Comparison of ENCODE assay signal across 9 mouse cellular contexts in the genomic region with DNA sequence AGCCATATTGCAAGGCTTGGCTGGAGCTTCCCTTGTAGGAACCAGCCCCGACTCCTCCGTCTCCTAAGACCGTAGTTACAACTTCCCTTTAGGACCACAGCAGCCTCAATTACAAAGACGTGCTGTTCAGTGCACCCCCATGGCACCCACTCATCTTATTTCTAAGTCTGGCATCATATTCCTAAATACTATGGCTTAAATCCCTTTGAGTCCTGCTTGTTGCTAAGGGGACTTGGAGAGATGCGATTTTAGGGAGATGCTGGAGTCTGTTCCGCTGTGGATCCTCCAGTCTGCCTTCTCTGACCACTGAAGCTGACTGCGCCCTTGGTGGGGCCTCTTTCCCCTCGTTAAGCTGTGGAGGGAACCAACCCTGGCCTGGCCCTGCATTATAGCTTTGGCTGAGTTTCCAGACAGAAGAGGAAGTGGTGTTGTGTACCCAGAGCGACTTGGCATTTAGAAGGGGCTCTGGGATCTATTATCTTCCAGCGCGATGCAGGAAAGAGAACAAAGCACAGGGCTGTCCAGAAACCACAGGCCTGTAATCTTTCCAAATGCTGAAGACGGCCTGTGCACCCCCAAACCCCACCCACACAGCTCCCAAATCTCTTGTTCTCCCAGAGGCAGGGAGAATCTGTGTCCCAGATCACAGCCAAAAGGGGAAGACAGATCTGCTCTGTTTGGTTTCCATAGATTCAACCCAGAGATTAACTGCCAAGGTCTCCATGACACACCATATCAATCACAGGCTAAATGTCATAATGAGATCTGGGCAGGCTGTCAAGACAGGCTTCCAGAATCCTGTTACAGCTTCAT. TPM values are rescaled to one million over a fixed set of nuclear protein-coding genes. Genes with fewer than 3 reads are reported as not detected.
DNase-seq lines count a peak whose midpoint lies in the region; ATAC-seq and TF ChIP-seq lines count a peak whose summit lies in the region.
"Had no signal": no experiment of that assay in that cellular context is flagged by ENCODE, and none has a peak within 500 bp of the region (broad histone marks: within the 10 kb centered on the region; RNA-seq: fewer than 3 reads in every experiment).

No protein-coding gene starts in this region.

- H3K27me3 ChIP-seq in intestine, embryonic 14.5 days (replicated peaks; ENCODE audit: control insufficient read depth, insufficient read depth, low read length) = no peaks in the 10 kb centered on the region
- no peaks in the 10 kb centered on the region for H3K27me3 ChIP-seq in intestine, postnatal 0 days (replicated peaks; ENCODE audit: control insufficient read depth, insufficient read depth, low read length)
- H3K27me3 ChIP-seq in embryonic facial prominence, embryonic 12.5 days = no peaks in the 10 kb centered on the region
- no peaks in the 10 kb centered on the region for H3K27me3 ChIP-seq in heart, embryonic 12.5 days (replicated peaks)
- no peaks in the 10 kb centered on the region for H3K27me3 ChIP-seq in stomach, embryonic 14.5 days (ENCODE audit: control insufficient read depth, insufficient read depth, low read length)

- ATAC-seq in intestine, embryonic 14.5 days (replicated peaks; ENCODE audit: low FRiP score, low TSS enrichment, low read depth) = no peak; the same call in 1 of the 2 replicates
- no peak for ATAC-seq in intestine, postnatal 0 days
- ATAC-seq in embryonic facial prominence, embryonic 12.5 days (ENCODE audit: insufficient number of reproducible peaks, insufficient read depth, low FRiP score, low TSS enrichment) = peak; percentile 56; the same call in 1 of the 2 replicates
- ATAC-seq in heart, embryonic 12.5 days (ENCODE audit: insufficient number of reproducible peaks, low FRiP score) = peak; percentile 47
- no peak; the same call in 1 of the 2 replicates for ATAC-seq in stomach, embryonic 14.5 days (ENCODE audit: insufficient number of reproducible peaks, insufficient read depth, low FRiP score, low read depth)

- 0 out of 2 replicates have a peak overlapping the region, but pooled peaks have one; percentile 23 for H3K27ac ChIP-seq in intestine, embryonic 14.5 days (ENCODE audit: low read depth)
- H3K27ac ChIP-seq in intestine, postnatal 0 days (ENCODE audit: low read depth, low read length) = no peak overlapping the region
- peak overlapping the region; percentile 83 for H3K27ac ChIP-seq in embryonic facial prominence, embryonic 12.5 days
- H3K27ac ChIP-seq in heart, embryonic 12.5 days (ENCODE audit: poor library complexity, severe bottlenecking) = peak overlapping the region; percentile 63
- peak overlapping the region; percentile 24; the same call in 1 of the 2 replicates for H3K27ac ChIP-seq in stomach, embryonic 14.5 days (ENCODE audit: low read length)
- H3K27ac ChIP-seq: kidney, postnatal 0 days had no signal

- peaks cover 8% of the 10 kb centered on the region; the same call in 1 of the 2 replicates for H3K4me1 ChIP-seq in intestine, embryonic 14.5 days (replicated peaks; ENCODE audit: control insufficient read depth, insufficient read depth, low read length)
- H3K4me1 ChIP-seq in intestine, postnatal 0 days (replicated peaks; ENCODE audit: control insufficient read depth, insufficient read depth, low read length) = no peaks in the 10 kb centered on the region
- H3K4me1 ChIP-seq in embryonic facial prominence, embryonic 12.5 days = peaks cover 29% of the 10 kb centered on the region
- H3K4me1 ChIP-seq in heart, embryonic 12.5 days (replicated peaks) = peaks cover 42% of the 10 kb centered on the region
- H3K4me1 ChIP-seq in stomach, embryonic 14.5 days (ENCODE audit: control insufficient read depth, insufficient read depth, low read length) = no peaks in the 10 kb centered on the region

- no peak overlapping the region for H3K4me2 ChIP-seq in intestine, embryonic 14.5 days (ENCODE audit: low read length)
- H3K4me2 ChIP-seq in intestine, postnatal 0 days (replicated peaks; ENCODE audit: low read depth) = no peak overlapping the region
- H3K4me2 ChIP-seq in embryonic facial prominence, embryonic 12.5 days (replicated peaks) = no peak overlapping the region
- no peak overlapping the region for H3K4me2 ChIP-seq in heart, embryonic 12.5 days
- no peak overlapping the region for H3K4me2 ChIP-seq in stomach, embryonic 14.5 days (replicated peaks; ENCODE audit: low read depth, low read length)

- no peak overlapping the region for H3K9ac ChIP-seq in intestine, embryonic 14.5 days (ENCODE audit: low read length)
- no peak overlapping the region for H3K9ac ChIP-seq in intestine, postnatal 0 days (ENCODE audit: low read depth, low read length)
- H3K9ac ChIP-seq in embryonic facial prominence, embryonic 12.5 days = no peak overlapping the region
- H3K9ac ChIP-seq in heart, embryonic 12.5 days = no peak overlapping the region
- no peak overlapping the region for H3K9ac ChIP-seq in stomach, embryonic 14.5 days (replicated peaks; ENCODE audit: low read depth, low read length)

- DNase-seq in intestine, embryonic 14.5 days (ENCODE audit: low spot score) = no peak
- peak; percentile 31 to 32 for DNase-seq in layer of hippocampus, postnatal 25 days (ENCODE audit: extremely low spot score in 1 of 2, low spot score in 1 of 2)
- DNase-seq in lung, postnatal 25 days (ENCODE audit: low spot score) = peak; percentile 69
- DNase-seq in thymus, postnatal 36 days = no peak

- 52% methylated on average over 12 of the region's 12 CpGs for WGBS in intestine, embryonic 14.5 days
- WGBS in intestine, postnatal 0 days = 58% methylated on average over 12 of the region's 12 CpGs
- 37% methylated on average over 12 of the region's 12 CpGs for WGBS in embryonic facial prominence, embryonic 12.5 days
- WGBS in heart, embryonic 12.5 days = 46% methylated on average over 12 of the region's 12 CpGs
- 54% methylated on average over 12 of the region's 12 CpGs for WGBS in stomach, embryonic 14.5 days

- H3K36me3 ChIP-seq in intestine, embryonic 14.5 days (ENCODE audit: control insufficient read depth, insufficient read depth, low read length) = no peaks in the 10 kb centered on the region
- no peaks in the 10 kb centered on the region for H3K36me3 ChIP-seq in intestine, postnatal 0 days (ENCODE audit: control insufficient read depth, insufficient read depth)
- no peaks in the 10 kb centered on the region for H3K36me3 ChIP-seq in embryonic facial prominence, embryonic 12.5 days
- no peaks in the 10 kb centered on the region for H3K36me3 ChIP-seq in heart, embryonic 12.5 days
- H3K36me3 ChIP-seq in stomach, embryonic 14.5 days (ENCODE audit: control insufficient read depth, insufficient read depth, low read length) = no peaks in the 10 kb centered on the region

- H3K4me3 ChIP-seq in intestine, embryonic 14.5 days (ENCODE audit: low read depth, low read length) = no peak overlapping the region
- H3K4me3 ChIP-seq in intestine, postnatal 0 days (ENCODE audit: low read depth, low read length) = no peak overlapping the region
- H3K4me3 ChIP-seq in embryonic facial prominence, embryonic 12.5 days = no peak overlapping the region
- H3K4me3 ChIP-seq in heart, embryonic 12.5 days = no peak overlapping the region
- no peak overlapping the region for H3K4me3 ChIP-seq in stomach, embryonic 14.5 days (ENCODE audit: low read depth, low read length)

- no peaks in the 10 kb centered on the region for H3K9me3 ChIP-seq in intestine, embryonic 14.5 days (ENCODE audit: control insufficient read depth, low read length)
- H3K9me3 ChIP-seq in intestine, postnatal 0 days (ENCODE audit: control insufficient read depth) = no peaks in the 10 kb centered on the region
- no peaks in the 10 kb centered on the region; the same call in 1 of the 2 replicates for H3K9me3 ChIP-seq in embryonic facial prominence, embryonic 12.5 days
- no peaks in the 10 kb centered on the region for H3K9me3 ChIP-seq in heart, embryonic 12.5 days (replicated peaks)
- H3K9me3 ChIP-seq in stomach, embryonic 14.5 days (ENCODE audit: control insufficient read depth, low read depth, low read length) = no peaks in the 10 kb centered on the region

- TF ChIP-seq CTCF in intestine, postnatal 0 days (IDR thresholded peaks at IDR 0.05; ENCODE audit: low read depth) = no peak

RNA-seq across cellular contexts. Expression of a gene that starts 7.4 kb away (rescaled TPM):
- not detected in 2 replicates for polyA plus RNA-seq in intestine, embryonic 14.5 days (2014; fragmentation: Nextera tagmentation; extraction: Ambion mirVana)
- not detected in 2 replicates for polyA plus RNA-seq in intestine, postnatal 0 days (2015; fragmentation: Nextera tagmentation; extraction: Ambion mirVana)
- 0.39 and 0.47 TPM in 2 replicates for polyA plus RNA-seq in embryonic facial prominence, embryonic 12.5 days (2016; fragmentation: Nextera tagmentation; extraction: Ambion mirVana)
- 0.17 and 0.23 TPM in 2 replicates for polyA plus RNA-seq in heart, embryonic 12.5 days (2016; fragmentation: Nextera tagmentation; extraction: Ambion mirVana)
- 1 to 10 TPM in 1 of 2 experiments, under 1 TPM in 1; 0.39 to 1.2 TPM for total RNA-seq in layer of hippocampus, postnatal 25 days (2021)
- polyA plus RNA-seq in stomach, embryonic 14.5 days (2014; fragmentation: Nextera tagmentation; extraction: Ambion mirVana) = not detected in 2 replicates
- polyA plus RNA-seq: kidney, postnatal 0 days had no signal

RNA-seq across cellular contexts. Expression of a gene that starts 43.4 kb away (rescaled TPM):
- polyA plus RNA-seq in intestine, embryonic 14.5 days (2014; fragmentation: Nextera tagmentation; extraction: Ambion mirVana) = 9.1 and 10.6 TPM in 2 replicates
- polyA plus RNA-seq in intestine, postnatal 0 days (2015; fragmentation: Nextera tagmentation; extraction: Ambion mirVana) = 16.3 and 16.4 TPM in 2 replicates
- polyA plus RNA-seq in embryonic facial prominence, embryonic 12.5 days (2016; fragmentation: Nextera tagmentation; extraction: Ambion mirVana) = 12.8 and 13.8 TPM in 2 replicates
- polyA plus RNA-seq in heart, embryonic 12.5 days (2016; fragmentation: Nextera tagmentation; extraction: Ambion mirVana) = 11.6 and 11.7 TPM in 2 replicates
- total RNA-seq in layer of hippocampus, postnatal 25 days (2021) = 10 to 100 TPM; 77.5 to 83.4 TPM
- 13.8 and 15.0 TPM in 2 replicates for polyA plus RNA-seq in stomach, embryonic 14.5 days (2014; fragmentation: Nextera tagmentation; extraction: Ambion mirVana)

RNA-seq across cellular contexts. Expression of a gene that starts 44.0 kb away (rescaled TPM):
- polyA plus RNA-seq in intestine, embryonic 14.5 days (2014; fragmentation: Nextera tagmentation; extraction: Ambion mirVana) = not detected in 2 replicates
- polyA plus RNA-seq in intestine, postnatal 0 days (2015; fragmentation: Nextera tagmentation; extraction: Ambion mirVana) = 0.16 and 0.17 TPM in 2 replicates
- polyA plus RNA-seq in embryonic facial prominence, embryonic 12.5 days (2016; fragmentation: Nextera tagmentation; extraction: Ambion mirVana) = not detected in 2 replicates
- polyA plus RNA-seq in heart, embryonic 12.5 days (2016; fragmentation: Nextera tagmentation; extraction: Ambion mirVana) = 0.23 TPM in 1 of 2 replicates, not detected in the other
- total RNA-seq in layer of hippocampus, postnatal 25 days (2021) = under 1 TPM in 1 of 2 experiments, not detected in 1; 0.92 TPM
- not detected in 2 replicates for polyA plus RNA-seq in stomach, embryonic 14.5 days (2014; fragmentation: Nextera tagmentation; extraction: Ambion mirVana)
- polyA plus RNA-seq: kidney, postnatal 0 days had no signal

Comparison
In these comparisons a context has a peak if more than half of its experiments do, and no peak if none do; other contexts are left out.
1. ATAC-seq: peak in embryonic facial prominence, embryonic 12.5 days (single experiment) and heart, embryonic 12.5 days (single experiment); none in intestine, embryonic 14.5 days (single experiment), intestine, postnatal 0 days (single experiment) and stomach, embryonic 14.5 days (single experiment).
2. DNase-seq: peak in layer of hippocampus, postnatal 25 days (2 of 2) and lung, postnatal 25 days (single experiment); none in intestine, embryonic 14.5 days (single experiment) and thymus, postnatal 36 days (0 of 2).